Mouse (Mus musculus): ENCODE measurements at regions not wholly inside any gene's neighbourhood (a gene's known extent, or its start where the extent isn't known, plus 50 kb on each side); places are given as distances from the start of the nearest gene placed in this dataset.

GRCm38 (mm10) chr8:78003888-78004543 lies 209.1 kb upstream of the Ttc29 start:
- TF ChIP-seq CTCF (IDR thresholded peaks at IDR 0.05; ENCODE audit: insufficient read depth, low read length): peak; percentile 86
- no peak for TF ChIP-seq POLR2A (IDR thresholded peaks at IDR 0.05; ENCODE audit: borderline replicate concordance, extremely low read depth, low read depth, low read length)

All from lung, adult 2 months (tissue).